Mouse (Mus musculus): ENCODE measurements around the gene Pold4. TPM values are rescaled to one million over a fixed set of nuclear protein-coding genes. Genes with fewer than 3 reads are reported as not detected.

Pold4 gene
- total and polyA plus RNA-seq, 3 experiments = 36.8 to 76.4 (median 53.4) TPM

- Histone ChIP-seq H3K4me1 (ENCODE audit: control insufficient read depth in 1 of 2, insufficient read depth in 2 of 2) (peaks cover 17 to 47% of the 10 kb centered on the region in 2 experiments), H3K79me2 (replicated peaks; ENCODE audit: control insufficient read depth, extremely low read depth, insufficient read depth, poor library complexity, severe bottlenecking) (no peaks in the 10 kb centered on the region), H3K4me3 (replicated peaks in 1 of 3; ENCODE audit: low read depth in 2 of 3, low read length in 2 of 3, poor library complexity in 1 of 3) (no peak overlapping the region), H3K27ac (ENCODE audit: insufficient read depth, low read depth) (no peak overlapping the region), H3K36me3 (replicated peaks in 1 of 2; ENCODE audit: control insufficient read depth in 1 of 2, insufficient read depth in 1 of 2, low read length in 1 of 2) (peaks cover 55 to 72% of the 10 kb centered on the region in 2 experiments), H3K4me2 (ENCODE audit: insufficient read depth, low read depth, poor library complexity, severe bottlenecking) (no peak overlapping the region), H3K9ac (ENCODE audit: insufficient read depth, low read depth) (no peak overlapping the region), H3K9me3 (replicated peaks; ENCODE audit: low read length) (no peaks in the 10 kb centered on the region), H3K27me3 (replicated peaks) (no peaks in the 10 kb centered on the region)
- in situ Hi-C loops (cut with MboI; ENCODE audit: low pct_ligation_motif_present, low pct_unique_long_range_greater_than_20kb, low sequenced_read_pairs) = no loop called here
- TF ChIP-seq JUND (conservative IDR thresholded peaks at IDR 0.05; ENCODE audit: low read depth, low read length) (no peak), NRF1 (IDR thresholded peaks at IDR 0.05; ENCODE audit: low read depth, low read length) (no peak), MXI1 (IDR thresholded peaks at IDR 0.05; ENCODE audit: low read depth, low read length) (no peak), ZMIZ1 (IDR thresholded peaks at IDR 0.05; ENCODE audit: low read depth, low read length) (no peak), JUN (IDR thresholded peaks at IDR 0.05; ENCODE audit: insufficient read depth, low read depth, low read length) (no peak), TCF12 (IDR thresholded peaks at IDR 0.05; ENCODE audit: low read depth, low read length) (no peak), SMC3 (IDR thresholded peaks at IDR 0.05; ENCODE audit: low read depth, low read length) (no peak), HCFC1 (IDR thresholded peaks at IDR 0.05; ENCODE audit: low read depth, low read length) (no peak), USF1 (IDR thresholded peaks at IDR 0.05; ENCODE audit: low read depth, low read length) (no peak)
- dilution Hi-C loops (cut with MboI; ENCODE audit: extremely low pct_ligation_motif_present, extremely low pct_unique_long_range_greater_than_20kb, low sequenced_read_pairs) = no loop called here
- no peak for DNase-seq (ENCODE audit: extremely low read depth)
Measured at GRCm38 (mm10) chr19:4264171-4264780, 32.6 kb downstream of the Pold4 start.

GRCm38 (mm10) chr19:4265956-4266355, 34.3 kb downstream of the Pold4 start:
- H3K79me2 ChIP-seq (replicated peaks; ENCODE audit: control insufficient read depth, extremely low read depth, insufficient read depth, poor library complexity, severe bottlenecking) = no peaks in the 10 kb centered on the region
- no peak overlapping the region for H3K9ac ChIP-seq (ENCODE audit: insufficient read depth, low read depth)
- no peak overlapping the region for H3K4me3 ChIP-seq (replicated peaks in 1 of 3; ENCODE audit: low read depth in 2 of 3, low read length in 2 of 3, poor library complexity in 1 of 3)
- no peaks in the 10 kb centered on the region for H3K27me3 ChIP-seq (replicated peaks)
- no peak overlapping the region for H3K27ac ChIP-seq (ENCODE audit: insufficient read depth, low read depth)
- H3K9me3 ChIP-seq (replicated peaks; ENCODE audit: low read length) = no peaks in the 10 kb centered on the region
- H3K4me1 ChIP-seq (ENCODE audit: control insufficient read depth in 1 of 2, insufficient read depth in 2 of 2) = peaks cover 14 to 30% of the 10 kb centered on the region in 2 experiments
- DNase-seq (ENCODE audit: extremely low read depth) = no peak
- peaks cover 72 to 89% of the 10 kb centered on the region in 2 experiments for H3K36me3 ChIP-seq (replicated peaks in 1 of 2; ENCODE audit: control insufficient read depth in 1 of 2, insufficient read depth in 1 of 2, low read length in 1 of 2)
- no peak overlapping the region for H3K4me2 ChIP-seq (ENCODE audit: insufficient read depth, low read depth, poor library complexity, severe bottlenecking)
- dilution Hi-C loops (cut with MboI; ENCODE audit: extremely low pct_ligation_motif_present, extremely low pct_unique_long_range_greater_than_20kb, low sequenced_read_pairs) = no loop called here
- TF ChIP-seq NELFE (IDR thresholded peaks at IDR 0.05; ENCODE audit: low read depth, low read length) (no peak), ETS1 (conservative IDR thresholded peaks at IDR 0.05; ENCODE audit: low read depth, low read length) (no peak), POLR2A (IDR thresholded peaks at IDR 0.05; ENCODE audit: low read depth, low read length) (peak; percentile 8; the same call in 1 of the 2 replicates), CTCF (conservative IDR thresholded peaks at IDR 0.05 in 1 of 2, IDR thresholded peaks at IDR 0.05 in 1 of 2; ENCODE audit: low read depth in 2 of 2, low read length in 2 of 2) (peak in 1 of 2 experiments; percentile 52; a peak in 2 of 4 replicates), SMC3 (IDR thresholded peaks at IDR 0.05; ENCODE audit: low read depth, low read length) (peak; percentile 51), CHD1 (IDR thresholded peaks at IDR 0.05; ENCODE audit: low read depth, low read length) (no peak), RAD21 (IDR thresholded peaks at IDR 0.05; ENCODE audit: low read depth, low read length) (peak; percentile 17)
- in situ Hi-C loops (cut with MboI; ENCODE audit: low pct_ligation_motif_present, low pct_unique_long_range_greater_than_20kb, low sequenced_read_pairs) = no loop called here

All from CH12.LX (cell line).